Mouse (Mus musculus) left cerebral cortex, adult 6 months (tissue): ENCODE measurements around the gene Prokr1. TPM values are rescaled to one million over a fixed set of nuclear protein-coding genes. Genes with fewer than 3 reads are reported as not detected.

Source experiments
- long read RNA-seq, 2 experiments: library from polyadenylated mRNA; unstranded; transcript quantifications; one replicate each; pipeline ENCODE4 v2.0.0; 2019 to 2020
- polyA plus RNA-seq: library from polyadenylated mRNA; unstranded; fragments of <200 nt; fragmentation: Nextera tagmentation; gene quantifications from 2 replicates; pipeline ENCODE4 v1.2.3, GENCODE M21; 2021

Gene Prokr1
- 0.13 TPM in 1 of 2 replicates, not detected in the other for polyA plus RNA-seq
- long read RNA-seq, experiment 1, full-length matches to known transcripts, result 1 of 1 reads
- long read RNA-seq, experiment 1, partial matches to known transcripts, result 0 of 1 reads
- long read RNA-seq, experiment 1, other reads (novel, unspliced or antisense), result 0 of 1 reads
- long read RNA-seq, experiment 2, result 0 reads

DNA sequence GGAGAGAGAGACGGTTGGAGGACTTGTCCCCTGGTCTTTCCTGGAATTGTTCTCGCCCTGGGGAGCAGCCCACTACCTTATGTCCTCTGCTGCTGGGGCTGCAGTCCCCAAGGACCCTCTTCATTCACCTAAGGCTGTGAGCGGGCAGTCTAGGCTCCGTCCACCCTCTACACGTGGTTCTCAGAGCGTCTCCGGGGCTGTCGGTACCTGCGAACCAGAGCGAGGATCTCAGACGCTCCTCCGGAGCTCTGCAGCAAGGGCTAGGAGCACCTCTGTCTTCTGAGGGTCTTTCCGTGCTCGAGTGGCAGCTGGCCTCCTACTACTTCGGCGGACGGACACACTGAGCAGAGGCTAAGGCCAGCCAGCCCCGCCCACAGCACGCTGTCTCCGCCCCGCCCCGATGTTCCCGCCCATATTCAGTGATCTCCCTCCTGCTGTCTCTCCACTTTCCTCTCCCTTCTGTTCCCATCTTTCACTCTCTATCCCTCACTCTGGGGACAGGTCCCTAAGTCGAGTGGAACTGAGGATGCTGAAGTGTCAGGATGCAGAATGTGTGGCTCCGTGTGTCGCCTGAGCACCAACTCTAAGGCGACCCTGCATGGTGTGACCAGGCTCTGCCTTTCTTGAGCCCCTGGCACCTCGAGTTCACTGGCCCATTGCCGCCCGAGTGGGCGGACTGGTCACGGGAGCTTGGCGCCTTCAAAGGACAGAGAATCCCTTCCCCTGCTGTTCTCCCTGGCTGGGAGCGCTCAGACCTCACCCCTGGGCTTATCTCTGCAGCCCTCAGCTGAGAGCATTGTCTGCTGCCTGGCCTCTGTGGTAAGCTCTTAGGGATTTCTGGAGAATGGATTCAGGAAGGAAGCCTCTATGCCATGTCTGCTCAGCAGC lies at the start of gene Prokr1:
Gene Prokr1, minus strand, starts transcription at position 350 of the 888 bp plus-strand sequence.

DNA sequence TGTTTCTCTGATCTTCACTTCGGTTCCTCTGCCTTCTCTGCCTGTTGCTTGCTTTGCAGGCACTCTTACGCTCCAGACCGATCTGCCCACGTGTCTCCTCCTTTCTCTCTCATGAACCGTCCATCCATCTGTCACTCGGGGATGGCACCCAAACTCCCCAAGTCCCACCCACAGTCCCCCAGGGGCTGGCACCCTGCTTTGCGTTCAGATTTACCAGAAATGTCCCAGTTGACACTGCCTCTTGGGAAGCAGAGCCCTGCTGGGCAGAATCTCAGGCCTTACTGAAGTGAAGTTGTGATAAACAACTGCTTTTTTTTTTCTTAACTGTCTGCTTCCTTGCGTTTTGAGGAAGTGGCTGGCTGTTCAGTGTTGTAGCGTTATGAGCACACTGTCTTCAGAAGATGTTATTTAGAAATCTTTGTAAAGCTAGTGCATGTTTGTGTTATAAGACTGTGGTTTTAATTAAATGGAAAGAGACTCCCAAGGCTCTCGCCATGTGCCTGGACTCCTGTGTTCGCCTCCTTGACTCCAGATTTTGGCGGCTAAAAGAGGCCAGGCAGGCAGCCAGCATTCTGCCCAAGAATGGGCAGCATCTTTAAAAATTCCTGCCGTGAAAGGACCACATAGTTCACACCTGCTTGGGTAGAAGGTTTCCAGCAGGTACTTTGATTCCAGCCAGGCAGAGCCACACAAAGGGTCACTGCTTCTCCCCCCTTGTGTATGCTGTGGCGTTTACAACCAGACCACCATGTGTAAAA lies 57.4 kb downstream of the Prokr1 start, which contains the start of gene Arhgap25:
Gene Arhgap25, minus strand, starts transcription at position 307 of the 758 bp plus-strand sequence.

Other genes with a start within 250 kb of the Prokr1 start
- gene Gkn1, start 239.8 kb downstream of the Prokr1 start, polyA plus RNA-seq, result 0.16 and 0.18 TPM in 2 replicates
- not detected in 2 replicates for gene Gkn2, start 217.4 kb downstream of the Prokr1 start, polyA plus RNA-seq
- 13.4 and 14.8 TPM in 2 replicates for gene Gkn3, start 201.8 kb downstream of the Prokr1 start, polyA plus RNA-seq
- not detected in 2 replicates for gene Bmp10, start 161.7 kb downstream of the Prokr1 start, polyA plus RNA-seq
- 3.3 and 4.3 TPM in 2 replicates for gene Arhgap25, start 57.5 kb downstream of the Prokr1 start, polyA plus RNA-seq
- 3.1 and 3.4 TPM in 2 replicates for gene Aplf, start 81.5 kb upstream of the Prokr1 start, polyA plus RNA-seq
- 6.5 and 9.2 TPM in 2 replicates for gene Efcc1, start 140.1 kb upstream of the Prokr1 start, polyA plus RNA-seq
- 1.2 and 1.3 TPM in 2 replicates for gene Gp9, start 187.3 kb upstream of the Prokr1 start, polyA plus RNA-seq
- 2.2 and 6.5 TPM in 2 replicates for gene Rab43, start 221.4 kb upstream of the Prokr1 start, polyA plus RNA-seq
- 1.0 and 1.5 TPM in 2 replicates for gene Gm45140, start 245.1 kb upstream of the Prokr1 start, polyA plus RNA-seq
- gene Isy1, start 248.1 kb upstream of the Prokr1 start, polyA plus RNA-seq, result 17.5 and 25.3 TPM in 2 replicates